Mouse (Mus musculus) MEL (cell line): ENCODE data around the gene Oas2. TPM values are rescaled to one million over a fixed set of nuclear protein-coding genes. Genes with fewer than 3 reads are reported as not detected.

ENCODE experiments used
- DNase-seq: peaks from one replicate; pipeline ENCODE4 v3.0.0; 2011; ENCODE audit warnings: low read depth, low spot score
- H3K27ac ChIP-seq: 2 replicates; pipeline ENCODE4 v1.5.1; 2012; ENCODE audit warnings: low read depth, mild to moderate bottlenecking, control low read depth, low read length, moderate library complexity; ENCODE audit not compliant: control insufficient read depth
- H3K27me3 ChIP-seq, 2 experiments: fragments of 150-350 bp in 1 of 2; sonication (generic) in 1 of 2; 2 replicates each; pipeline ENCODE4 v1.6.1; 2012; ENCODE audit warnings: low read length in 2 of 2, mild to moderate bottlenecking in 2 of 2, improper control_type of control experiment in 1 of 2, moderate library complexity in 1 of 2; ENCODE audit not compliant: insufficient read depth in 2 of 2, control insufficient read depth in 1 of 2
- H3K36me3 ChIP-seq, 2 experiments: 2 replicates each; pipeline ENCODE4 v1.6.1; 2012 to 2014; ENCODE audit warnings: low read length in 2 of 2, improper control_type of control experiment in 1 of 2, inconsistent platforms in 1 of 2, mild to moderate bottlenecking in 1 of 2; ENCODE audit not compliant: insufficient read depth in 2 of 2, control insufficient read depth in 1 of 2
- H3K4me1 ChIP-seq, 2 experiments: fragments of 150-350 bp in 1 of 2; sonication (generic) in 1 of 2; 2 replicates each; pipeline ENCODE4 v1.6.1; 2012; ENCODE audit warnings: low read length in 2 of 2, improper control_type of control experiment in 1 of 2, mild to moderate bottlenecking in 1 of 2; ENCODE audit not compliant: insufficient read depth in 2 of 2, control insufficient read depth in 1 of 2
- H3K4me3 ChIP-seq, 2 experiments: fragments of 150-350 bp in 1 of 2; sonication (generic) in 1 of 2; 2 replicates each; pipeline ENCODE4 v1.5.1; 2012; ENCODE audit warnings: low read depth in 2 of 2, low read length in 2 of 2, mild to moderate bottlenecking in 2 of 2, moderate library complexity in 2 of 2, control low read depth in 1 of 2, improper control_type of control experiment in 1 of 2; ENCODE audit not compliant: control insufficient read depth in 1 of 2, insufficient read depth in 1 of 2
- H3K79me2 ChIP-seq: 2 replicates; pipeline ENCODE4 v1.6.1; 2012; ENCODE audit warnings: mild to moderate bottlenecking, low read length, moderate library complexity; ENCODE audit not compliant: control insufficient read depth, poor library complexity, insufficient read depth
- H3K9ac ChIP-seq: 2 replicates; pipeline ENCODE4 v1.6.1; 2012; ENCODE audit warnings: low read depth, mild to moderate bottlenecking, control low read depth, low read length, moderate library complexity; ENCODE audit not compliant: control insufficient read depth, poor library complexity, severe bottlenecking
- H3K9me3 ChIP-seq: fragments of 150-350 bp; sonication (generic); replicated peaks from 2 replicates; pipeline ENCODE4 v1.6.1; 2012; ENCODE audit warnings: mild to moderate bottlenecking, low read length, improper control_type of control experiment, moderate library complexity; ENCODE audit not compliant: insufficient read depth
- CHD1 ChIP-seq: IDR thresholded peaks from 2 replicates; pipeline ENCODE4 v1.6.1; 2012; ENCODE audit warnings: low read depth, mild to moderate bottlenecking, inconsistent platforms, low read length, improper control_type of control experiment
- CHD2 ChIP-seq: IDR thresholded peaks from 2 replicates; pipeline ENCODE4 v1.6.1; 2011; ENCODE audit warnings: low read length, improper control_type of control experiment
- CTCF ChIP-seq, 3 experiments: IDR thresholded peaks in 2 of 3; conservative IDR thresholded peaks in 1 of 3; 2 replicates each; pipeline ENCODE4 v1.5.1; 2011 to 2012; ENCODE audit warnings: low read length in 3 of 3, low read depth in 2 of 3, mild to moderate bottlenecking in 2 of 3, improper control_type of control experiment in 1 of 3, inconsistent platforms in 1 of 3, mixed read lengths in 1 of 3, moderate library complexity in 1 of 3; ENCODE audit not compliant: control insufficient read depth in 1 of 3, insufficient read depth in 1 of 3, poor library complexity in 1 of 3, severe bottlenecking in 1 of 3
- GABPA ChIP-seq: IDR thresholded peaks from 2 replicates; pipeline ENCODE4 v1.6.1; 2012; ENCODE audit warnings: low read depth, mild to moderate bottlenecking, inconsistent platforms, low read length, improper control_type of control experiment, moderate library complexity
- GATA1 ChIP-seq: IDR thresholded peaks from 2 replicates; pipeline ENCODE4 v1.6.1; 2011; ENCODE audit warnings: low read depth, low read length, improper control_type of control experiment
- MAX ChIP-seq: IDR thresholded peaks from 2 replicates; pipeline ENCODE4 v1.6.1; 2011; ENCODE audit warnings: low read length, improper control_type of control experiment
- MAZ ChIP-seq: IDR thresholded peaks from 2 replicates; pipeline ENCODE4 v1.6.1; 2012; ENCODE audit warnings: low read depth, mild to moderate bottlenecking, inconsistent platforms, low read length, improper control_type of control experiment
- MEF2A ChIP-seq: IDR thresholded peaks from 2 replicates; pipeline ENCODE4 v1.6.1; 2014; ENCODE audit warnings: low read depth, mild to moderate bottlenecking, inconsistent platforms, low read length, improper control_type of control experiment; ENCODE audit not compliant: poor library complexity, insufficient replicate concordance, severe bottlenecking; ENCODE audit errors: extremely low read depth
- MXI1 ChIP-seq: IDR thresholded peaks from 2 replicates; pipeline ENCODE4 v1.6.1; 2011; ENCODE audit warnings: mild to moderate bottlenecking, low read depth, low read length, improper control_type of control experiment
- MYB ChIP-seq: IDR thresholded peaks from 2 replicates; pipeline ENCODE4 v1.6.1; 2011; ENCODE audit warnings: mild to moderate bottlenecking, low read depth, low read length, improper control_type of control experiment
- MYC ChIP-seq: IDR thresholded peaks from 2 replicates; pipeline ENCODE4 v1.6.1; 2011; ENCODE audit warnings: low read depth, mild to moderate bottlenecking, low read length, improper control_type of control experiment, moderate library complexity
- NELFE ChIP-seq: IDR thresholded peaks from 2 replicates; pipeline ENCODE4 v1.6.1; 2011; ENCODE audit warnings: low read depth, low read length, improper control_type of control experiment
- RAD21 ChIP-seq: IDR thresholded peaks from 2 replicates; pipeline ENCODE4 v1.6.1; 2011; ENCODE audit warnings: mild to moderate bottlenecking, low read depth, low read length, improper control_type of control experiment
- RCOR1 ChIP-seq: IDR thresholded peaks from 2 replicates; pipeline ENCODE4 v1.6.1; 2012; ENCODE audit warnings: low read depth, mild to moderate bottlenecking, inconsistent platforms, low read length, improper control_type of control experiment
- SIN3A ChIP-seq: IDR thresholded peaks from 2 replicates; pipeline ENCODE4 v1.6.1; 2012; ENCODE audit warnings: low read length, improper control_type of control experiment, inconsistent platforms
- SMC3 ChIP-seq: IDR thresholded peaks from 2 replicates; pipeline ENCODE4 v1.6.1; 2011; ENCODE audit warnings: low read depth, low read length, improper control_type of control experiment
- TCF12 ChIP-seq: IDR thresholded peaks from 2 replicates; pipeline ENCODE4 v1.6.1; 2014; ENCODE audit warnings: low read depth, mild to moderate bottlenecking, inconsistent platforms, low read length, improper control_type of control experiment, moderate library complexity
- ZC3H11A ChIP-seq: IDR thresholded peaks from 2 replicates; pipeline ENCODE4 v1.6.1; 2012; ENCODE audit warnings: low read depth, mild to moderate bottlenecking, inconsistent platforms, low read length, improper control_type of control experiment
- polyA plus RNA-seq, 2 experiments: library from polyadenylated mRNA; stranded (reverse) in 1 of 2; unstranded in 1 of 2; fragments of >175 nt in 1 of 2; fragments of >200 nt in 1 of 2; gene quantifications; 2 replicates each; pipeline versions ENCODE4 v1.2.1 to v1.2.4; 2012; ENCODE audit warnings: low replicate concordance in 2 of 2, low read depth in 1 of 2; ENCODE audit not compliant: insufficient read length in 2 of 2, insufficient read depth in 1 of 2, missing spikeins in 1 of 2
- total RNA-seq: library from RNA; depleted of rRNA; stranded (reverse); fragments of 300-350 nt; gene quantifications from 2 replicates; pipeline ENCODE4 v1.2.3, GENCODE M21; 2012

Oas2 gene
- total and polyA plus RNA-seq, 3 experiments = 0.96 to 5.2 TPM; not detected in 1

GRCm38 (mm10) chr5:120702969-120703368 is 46.7 kb downstream of the Oas2 start:
- no peaks in the 10 kb centered on the region for H3K36me3 ChIP-seq
- no peaks in the 10 kb centered on the region for H3K27me3 ChIP-seq
- DNase-seq = no peak
- H3K9me3 ChIP-seq = no peaks in the 10 kb centered on the region
- no peaks in the 10 kb centered on the region for H3K4me1 ChIP-seq
- no peak overlapping the region for H3K27ac ChIP-seq
- H3K79me2 ChIP-seq = no peaks in the 10 kb centered on the region
- H3K4me3 ChIP-seq = no peak overlapping the region
- TF ChIP-seq MAZ (no peak), SMC3 (no peak), MYB (no peak), NELFE (no peak)
- no peak overlapping the region for H3K9ac ChIP-seq

- no peak overlapping the region for H3K27ac ChIP-seq
- DNase-seq = no peak
- no peaks in the 10 kb centered on the region for H3K79me2 ChIP-seq
- H3K4me1 ChIP-seq = no peaks in the 10 kb centered on the region
- no peak overlapping the region for H3K9ac ChIP-seq
- no peaks in the 10 kb centered on the region for H3K9me3 ChIP-seq
- no peaks in the 10 kb centered on the region for H3K27me3 ChIP-seq
- H3K4me3 ChIP-seq = no peak overlapping the region
- no peaks in the 10 kb centered on the region for H3K36me3 ChIP-seq
- TF ChIP-seq SIN3A (no peak), CHD1 (no peak), CTCF (IDR thresholded peaks at IDR 0.05 in 2 of 3, conservative IDR thresholded peaks at IDR 0.05 in 1 of 3; ENCODE audit: control insufficient read depth in 1 of 3, insufficient read depth in 1 of 3, low read depth in 2 of 3, low read length in 3 of 3, poor library complexity in 1 of 3, severe bottlenecking in 1 of 3) (no peak), CHD2 (no peak), ZC3H11A (no peak), MXI1 (no peak), GATA1 (no peak), TCF12 (no peak), MYC (no peak), GABPA (no peak), MAX (no peak), RCOR1 (no peak), MAZ (no peak), MYB (no peak), MEF2A (no peak), SMC3 (no peak), RAD21 (no peak)
These were observed 47.2 kb downstream of the Oas2 start for GRCm38 (mm10) chr5:120702421-120702820.
